Mouse (Mus musculus) spleen, postnatal 36 days (tissue): ENCODE measurements around the gene Prkg1.

Source experiments
- DNase-seq, 2 experiments: peaks; one replicate each; pipeline ENCODE4 v3.0.0; 2022; ENCODE audit warnings: low spot score in 2 of 2, mixed read lengths in 1 of 2

Prkg1 gene

GRCm38 (mm10) chr19:31158944-31159460 is 605.8 kb downstream of the Prkg1 start:
- DNase-seq = no peak

GRCm38 (mm10) chr19:31153399-31153798 is 611.4 kb downstream of the Prkg1 start:
- DNase-seq = no peak

- DNase-seq = no peak
Measured at GRCm38 (mm10) chr19:31149902-31150301, 614.9 kb downstream of the Prkg1 start.

GRCm38 (mm10) chr19:31147457-31147856 is 617.4 kb downstream of the Prkg1 start:
- DNase-seq = no peak

- DNase-seq = no peak
Measured at GRCm38 (mm10) chr19:31146156-31146555, 618.7 kb downstream of the Prkg1 start.

- no peak for DNase-seq
Measured at GRCm38 (mm10) chr19:31141905-31142304, 622.9 kb downstream of the Prkg1 start.

GRCm38 (mm10) chr19:31136316-31136715 is 628.5 kb downstream of the Prkg1 start:
- no peak for DNase-seq

GRCm38 (mm10) chr19:31132614-31133013 is 632.2 kb downstream of the Prkg1 start:
- no peak for DNase-seq

- DNase-seq = no peak
Measured at GRCm38 (mm10) chr19:31124628-31125027, 640.2 kb downstream of the Prkg1 start.

- no peak for DNase-seq
Measured at GRCm38 (mm10) chr19:31114690-31115089, 650.1 kb downstream of the Prkg1 start.

DNA sequence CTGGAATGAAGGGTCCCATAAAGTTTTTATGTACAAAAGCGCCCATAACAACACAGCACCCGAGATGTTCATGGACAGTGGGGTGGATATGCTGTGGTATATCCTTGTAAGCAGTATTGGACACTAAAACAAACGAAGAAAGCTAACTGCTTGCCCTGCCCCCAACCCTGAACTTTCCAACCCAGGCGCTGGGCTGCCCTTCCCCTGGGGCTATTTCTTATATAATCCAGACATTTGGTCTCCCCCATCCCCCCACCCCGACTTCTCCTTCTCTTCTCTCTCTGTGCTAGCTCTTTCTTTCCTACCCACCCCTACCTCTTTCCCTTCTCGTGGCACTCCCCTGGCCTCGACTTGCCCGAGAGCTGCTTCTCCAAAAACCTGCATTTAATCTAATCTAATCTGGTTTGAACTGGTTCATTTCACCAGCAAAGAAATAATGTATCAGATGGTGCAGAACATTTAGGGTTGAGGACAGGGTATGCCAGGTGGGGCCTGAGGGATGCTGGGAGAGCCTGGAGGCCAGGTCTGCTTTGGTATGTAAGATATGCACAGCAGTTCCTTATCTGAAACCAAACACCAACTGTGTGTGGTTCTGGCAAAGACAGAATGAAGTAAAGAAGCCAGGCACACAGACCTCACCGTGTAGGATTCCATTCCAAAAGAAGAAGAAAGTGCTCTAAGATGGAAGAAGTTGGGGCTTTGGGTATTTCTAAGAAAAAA is 657.8 kb downstream of the Prkg1 start:
- DNase-seq = no peak

DNA sequence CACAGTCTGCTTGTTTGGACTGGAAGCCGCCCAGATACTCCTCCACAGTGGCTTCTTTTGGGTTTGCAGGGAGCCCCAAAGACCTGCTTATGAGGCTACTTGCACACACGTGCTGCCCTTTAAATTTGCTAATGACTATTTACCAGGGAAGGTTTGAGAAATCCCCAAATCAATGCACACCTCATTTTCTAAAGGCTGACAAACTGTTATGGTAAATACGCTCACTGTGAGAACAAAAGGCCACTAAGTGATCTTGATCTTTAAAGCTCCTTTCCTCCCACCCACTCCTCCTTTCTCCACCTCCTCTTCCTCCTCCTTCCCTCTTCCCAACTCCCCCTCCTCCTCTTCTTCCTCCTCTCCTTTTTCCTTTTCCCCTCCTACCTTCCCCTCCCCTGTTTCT is 658.8 kb downstream of the Prkg1 start:
- no peak for DNase-seq

GRCm38 (mm10) chr19:31104764-31105163 is 660.1 kb downstream of the Prkg1 start:
- no peak for DNase-seq

- no peak for DNase-seq
Measured at GRCm38 (mm10) chr19:31099369-31099768, 665.5 kb downstream of the Prkg1 start.

DNA sequence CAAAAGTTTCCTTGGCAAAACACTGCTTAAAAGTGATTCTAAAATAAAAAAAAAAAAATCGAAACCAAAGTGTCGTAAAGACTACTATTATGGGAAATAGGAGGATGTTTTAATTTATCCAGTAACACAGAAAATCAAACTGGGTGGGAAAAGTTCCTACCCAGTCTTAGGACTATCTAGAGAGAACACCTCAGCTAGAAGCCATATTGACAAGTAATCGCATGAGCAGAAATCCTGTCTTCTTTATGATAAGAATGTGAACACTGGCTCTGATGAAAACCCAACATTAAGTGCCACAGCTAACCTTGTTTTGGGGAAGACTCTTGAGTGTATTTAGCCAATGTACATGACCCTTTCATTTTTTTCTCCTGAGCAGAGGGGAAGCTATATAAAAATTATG is 667.0 kb downstream of the Prkg1 start:
- no peak for DNase-seq

DNA sequence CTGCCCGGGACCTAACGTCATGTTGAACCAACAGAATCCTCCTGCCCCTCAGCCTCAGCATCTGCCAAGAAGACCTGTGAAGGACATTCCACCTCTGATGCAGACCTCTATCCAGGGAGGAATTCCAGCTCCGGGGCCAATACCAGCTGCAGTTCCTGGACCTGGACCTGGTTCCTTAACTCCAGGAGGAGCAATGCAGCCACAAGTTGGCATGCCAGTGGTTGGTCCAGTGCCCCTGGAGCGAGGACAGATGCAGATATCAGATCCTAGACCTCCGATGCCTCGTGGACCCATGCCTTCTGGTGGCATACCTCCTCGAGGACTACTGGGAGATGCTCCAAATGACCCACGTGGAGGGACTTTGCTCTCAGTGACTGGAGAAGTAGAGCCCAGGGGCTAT is 681.1 kb downstream of the Prkg1 start:
- DNase-seq = no peak

DNA sequence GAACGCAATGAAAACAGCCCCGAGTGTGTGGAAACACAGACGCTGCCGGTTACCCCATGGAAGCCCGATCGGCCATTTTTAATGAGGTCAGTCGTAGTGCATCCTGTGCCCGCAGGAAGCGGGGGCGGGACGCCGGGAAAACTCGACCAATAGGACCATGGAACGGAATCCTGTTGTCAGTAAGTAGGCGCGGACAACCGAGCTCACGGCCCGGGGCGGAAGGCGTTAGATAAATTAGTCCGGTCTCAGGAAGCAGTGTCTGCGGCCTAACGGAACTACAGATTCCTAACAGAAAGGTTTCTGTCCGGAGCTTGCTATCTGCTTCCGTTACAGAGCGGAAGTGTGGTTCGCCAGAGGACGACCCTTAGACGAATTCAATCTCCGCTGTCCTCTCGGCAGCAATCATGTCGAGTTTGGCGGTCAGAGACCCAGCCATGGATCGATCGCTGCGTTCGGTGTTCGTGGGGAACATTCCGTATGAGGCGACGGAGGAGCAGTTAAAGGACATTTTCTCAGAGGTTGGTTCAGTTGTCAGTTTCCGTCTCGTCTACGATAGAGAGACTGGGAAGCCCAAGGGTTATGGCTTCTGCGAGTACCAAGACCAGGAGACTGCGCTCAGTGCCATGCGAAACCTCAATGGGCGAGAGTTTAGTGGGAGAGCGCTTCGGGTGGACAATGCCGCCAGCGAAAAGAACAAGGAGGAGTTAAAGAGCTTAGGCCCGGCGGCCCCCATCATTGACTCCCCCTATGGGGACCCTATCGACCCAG is 682.0 kb downstream of the Prkg1 start, which contains the start of gene Cstf2t:
Gene Cstf2t, plus strand, starts transcription at position 176 of the 768 bp plus-strand sequence.
- peak; percentile 99 for DNase-seq

DNA sequence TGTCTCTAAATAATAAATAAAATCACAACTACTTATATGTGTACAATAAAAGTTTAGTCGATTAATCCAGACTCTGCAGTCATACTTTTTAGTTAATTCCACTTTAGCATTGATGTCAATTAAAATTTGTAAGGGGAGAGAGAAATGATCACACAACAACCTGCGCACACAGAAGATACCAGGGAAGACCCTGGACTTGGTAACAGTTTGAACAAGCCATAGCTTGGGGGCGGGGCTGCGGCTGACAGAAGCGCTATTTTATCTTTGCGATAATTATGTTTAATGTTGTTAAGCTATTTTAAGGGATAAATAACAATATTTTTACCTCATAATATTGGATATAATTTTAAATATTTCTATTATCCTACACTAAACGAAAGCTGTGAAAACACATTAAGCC is 682.6 kb downstream of the Prkg1 start:
- DNase-seq = no peak

DNA sequence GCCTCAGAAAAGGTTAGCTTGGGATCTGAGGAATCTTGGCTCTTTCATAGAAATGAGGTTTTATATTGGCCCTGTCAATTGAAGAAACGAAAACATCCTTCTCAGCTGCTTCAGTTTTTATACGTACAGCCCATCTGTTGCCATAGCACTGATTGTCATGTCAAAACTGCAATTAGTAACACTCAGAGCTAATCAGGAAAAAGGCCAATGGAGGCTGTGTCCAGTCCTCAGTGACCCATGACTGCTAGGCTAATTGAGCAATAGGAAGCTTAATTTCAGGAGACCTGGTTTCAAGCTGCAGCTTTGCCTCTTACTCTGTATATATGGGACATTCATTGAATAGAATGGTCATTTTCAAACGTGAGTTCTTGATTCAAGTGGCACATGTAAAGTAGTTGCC is 686.6 kb downstream of the Prkg1 start:
- no peak for DNase-seq

DNA sequence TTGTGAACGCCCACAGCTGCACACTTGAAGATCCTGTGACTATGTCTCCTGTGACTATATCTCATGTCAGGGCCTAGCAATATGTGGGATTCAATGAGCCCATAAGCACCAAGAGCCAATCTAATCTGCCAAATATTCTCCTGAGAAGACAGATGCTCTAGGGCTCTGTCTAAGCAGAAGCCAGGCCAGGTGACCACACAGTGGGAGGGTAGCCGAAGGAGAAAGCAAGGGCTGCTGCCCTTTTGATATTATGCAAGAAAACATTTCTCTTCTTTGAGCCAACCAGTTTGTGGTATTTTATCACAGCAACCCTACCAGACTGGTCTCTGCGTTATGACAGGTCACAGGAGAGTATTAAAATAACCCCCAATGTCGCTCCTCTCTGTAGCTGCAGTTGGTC is 688.7 kb downstream of the Prkg1 start:
- no peak for DNase-seq

GRCm38 (mm10) chr19:31074717-31075063 is 690.1 kb downstream of the Prkg1 start:
- DNase-seq = no peak

DNA sequence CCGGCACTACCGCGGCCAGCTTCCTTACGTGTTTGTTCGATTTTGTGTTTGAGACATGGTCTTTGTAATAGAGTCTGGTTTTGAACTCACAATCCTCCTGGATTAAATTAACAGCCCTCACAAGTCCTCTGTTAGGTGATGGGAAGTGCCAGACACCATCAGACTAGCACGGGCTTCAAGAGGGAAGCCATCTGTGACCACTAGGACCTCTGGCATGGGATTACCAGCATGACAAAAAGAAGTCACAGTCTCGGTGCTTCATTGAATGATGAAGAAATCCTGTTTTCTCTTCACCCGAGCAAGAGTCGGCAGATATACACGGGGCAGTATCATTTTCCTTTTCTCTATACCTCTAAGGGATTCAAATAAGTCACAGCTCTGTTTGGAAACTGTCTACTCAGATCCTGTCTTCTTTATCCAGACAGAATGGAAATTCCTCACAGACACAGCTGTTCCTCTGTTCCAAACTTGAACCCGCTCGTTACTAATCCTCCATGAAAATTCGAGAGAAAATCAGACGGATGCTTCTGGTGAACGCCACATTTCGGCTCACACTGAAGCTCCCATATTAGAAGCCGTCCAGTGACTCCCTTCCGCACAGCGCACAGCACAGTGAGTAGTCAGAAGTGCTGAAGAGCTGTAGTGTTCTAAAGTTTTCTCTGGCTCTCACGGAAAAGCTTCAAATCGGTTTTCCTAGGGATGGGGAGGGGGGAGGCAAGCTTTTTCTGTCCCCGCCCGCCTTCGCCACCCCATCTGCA is 690.7 kb downstream of the Prkg1 start:
- no peak for DNase-seq
